Mouse (Mus musculus): Measurements from ENCODE around the gene Ccdc134.

DNA sequence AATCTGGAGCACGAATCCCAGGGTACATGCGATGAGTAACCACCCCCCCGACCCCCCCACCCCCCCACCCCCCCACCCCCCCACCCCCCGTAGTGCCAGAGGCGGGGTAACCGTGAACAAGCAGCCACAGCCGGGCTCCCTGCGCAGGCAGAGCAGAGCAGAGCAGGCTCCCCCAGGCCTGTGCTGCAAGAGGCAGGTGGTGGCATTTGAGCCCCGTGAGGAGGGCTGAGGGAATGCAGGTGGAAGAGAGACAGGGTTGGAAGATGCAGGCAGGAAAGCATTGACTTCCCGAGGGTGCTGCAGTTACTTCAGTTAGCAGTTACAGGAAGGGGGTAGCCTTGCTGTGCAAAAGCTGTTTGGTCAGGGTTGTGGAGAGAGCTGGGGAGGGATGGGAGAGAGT lies 40.5 kb upstream of the Ccdc134 start:
- TF ChIP-seq CTCF (IDR thresholded peaks at IDR 0.05; ENCODE audit: low read depth) (no peak), EP300 (optimal IDR thresholded peaks at IDR 0.05) (no peak)
